Mouse (Mus musculus): ENCODE results near the gene Cstb.

The Cstb gene

GRCm38 (mm10) chr10:78417888-78418287, 7.6 kb upstream of the Cstb start:
- peak; percentile 19 for DNase-seq (ENCODE audit: low read depth)

- no peak for DNase-seq (ENCODE audit: low read depth)
These were observed 6.7 kb upstream of the Cstb start for GRCm38 (mm10) chr10:78418791-78419190.

DNA sequence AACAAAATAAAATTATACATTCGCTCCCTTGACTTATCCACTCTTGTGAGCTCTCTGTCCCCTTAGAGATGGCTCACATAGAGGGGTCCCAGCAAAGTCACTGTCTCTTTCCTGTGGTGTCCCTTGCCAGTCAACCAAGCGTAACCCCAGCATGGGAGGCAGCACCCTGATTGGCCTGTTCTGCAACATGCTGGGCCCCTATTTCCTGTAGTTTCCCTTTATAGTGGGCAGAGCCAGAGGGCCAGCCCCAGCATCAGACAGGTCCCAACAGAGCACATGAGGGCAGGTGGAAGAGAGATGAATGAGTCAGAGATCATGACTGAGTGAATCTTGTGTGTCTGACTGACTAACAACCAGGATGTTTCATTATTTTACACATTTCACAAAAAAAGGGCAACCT, 4.5 kb upstream of the Cstb start:
- DNase-seq (ENCODE audit: low read depth) = peak; percentile 40

DNA sequence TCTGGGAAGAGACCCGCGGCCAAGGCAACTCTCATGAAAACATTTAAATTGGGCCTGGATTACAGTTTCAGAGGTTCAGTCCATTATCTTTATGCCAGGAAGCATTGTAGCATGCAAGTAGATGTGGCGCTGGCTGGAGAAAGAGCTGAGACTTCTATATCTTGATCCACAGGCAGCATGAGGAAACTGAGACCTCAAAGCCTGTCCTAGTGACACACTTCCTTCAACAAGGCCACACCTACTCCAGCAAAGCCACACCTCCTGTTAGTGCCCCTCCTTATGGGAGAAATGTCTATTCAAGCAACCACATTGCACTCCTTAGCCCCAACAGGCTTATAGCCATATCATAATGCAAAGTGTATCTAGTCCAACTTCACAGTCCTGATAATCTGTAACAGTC, 2.9 kb upstream of the Cstb start:
- peak; percentile 74 for DNase-seq (ENCODE audit: low read depth)

- DNase-seq (ENCODE audit: low read depth) = peak; percentile 55
These were observed 757 bp downstream of the Cstb start for GRCm38 (mm10) chr10:78426117-78426735.

DNA sequence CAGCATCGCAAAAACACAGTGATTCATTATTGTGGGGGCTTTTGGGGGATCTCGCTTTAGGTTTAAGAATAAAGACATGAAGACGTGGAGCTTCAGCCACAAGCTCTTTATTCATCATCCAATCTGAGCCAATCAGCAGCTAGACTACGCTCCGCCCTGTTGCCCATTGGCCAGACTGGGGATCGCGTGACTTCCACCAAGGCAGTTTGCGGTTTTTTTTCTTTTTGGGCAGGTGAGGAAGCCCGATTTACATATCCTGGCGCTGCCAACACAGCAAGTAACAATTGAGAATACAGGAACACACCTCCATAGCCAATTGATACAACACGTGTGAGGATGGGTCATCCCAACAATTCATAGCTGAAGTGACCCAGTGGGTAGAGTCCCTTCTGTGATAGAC, 2.6 kb downstream of the Cstb start:
- DNase-seq (ENCODE audit: low read depth) = no peak

- peak; percentile 61 for DNase-seq (ENCODE audit: low read depth)
These were observed 3.7 kb downstream of the Cstb start for GRCm38 (mm10) chr10:78429180-78429579.

GRCm38 (mm10) chr10:78429776-78430175, 4.3 kb downstream of the Cstb start:
- no peak for DNase-seq (ENCODE audit: low read depth)

DNA sequence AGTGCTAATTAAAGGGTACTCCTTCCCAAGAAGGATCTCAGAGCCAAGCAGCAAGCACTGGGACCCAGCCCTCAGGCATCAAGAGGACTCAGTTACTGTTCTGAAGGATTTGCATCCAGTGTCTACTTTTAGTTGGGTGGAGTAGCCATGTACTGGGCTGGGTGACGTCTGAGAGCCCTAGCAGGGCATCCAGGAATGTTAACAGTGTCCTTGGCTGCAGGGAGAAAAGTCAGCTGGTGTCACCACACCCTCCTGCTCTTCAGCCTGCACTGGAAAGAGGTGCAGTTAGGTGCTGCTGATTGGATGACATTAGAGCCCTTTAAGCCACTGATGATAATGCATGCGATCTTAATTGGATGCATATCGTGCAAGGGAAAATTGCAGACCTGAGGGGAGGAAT, 7.4 kb downstream of the Cstb start:
- no peak for DNase-seq (ENCODE audit: low read depth)

GRCm38 (mm10) chr10:78438094-78438493, 12.6 kb downstream of the Cstb start:
- peak; percentile 57 for DNase-seq (ENCODE audit: low read depth)

DNA sequence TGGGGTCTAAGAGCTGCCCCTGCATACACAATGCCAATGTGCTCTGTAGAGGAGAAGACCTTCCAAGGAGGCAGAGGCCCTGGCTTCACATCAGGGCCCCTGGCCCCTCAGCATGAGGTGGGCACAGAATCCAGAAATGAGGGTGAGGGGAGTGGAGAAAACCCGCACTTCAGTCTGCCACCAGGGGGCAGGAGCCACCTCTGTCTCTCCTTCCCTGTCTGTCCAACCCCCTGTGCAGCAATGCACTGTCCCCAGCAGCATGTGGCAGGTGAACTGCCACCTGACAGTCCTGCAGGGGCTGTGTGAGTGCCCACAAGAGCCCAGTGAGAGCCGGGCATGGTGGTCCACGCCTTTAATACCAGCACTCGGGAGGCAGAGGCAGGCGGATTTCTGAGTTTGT, 14.1 kb downstream of the Cstb start:
- peak; percentile 19 for DNase-seq (ENCODE audit: low read depth)

DNA sequence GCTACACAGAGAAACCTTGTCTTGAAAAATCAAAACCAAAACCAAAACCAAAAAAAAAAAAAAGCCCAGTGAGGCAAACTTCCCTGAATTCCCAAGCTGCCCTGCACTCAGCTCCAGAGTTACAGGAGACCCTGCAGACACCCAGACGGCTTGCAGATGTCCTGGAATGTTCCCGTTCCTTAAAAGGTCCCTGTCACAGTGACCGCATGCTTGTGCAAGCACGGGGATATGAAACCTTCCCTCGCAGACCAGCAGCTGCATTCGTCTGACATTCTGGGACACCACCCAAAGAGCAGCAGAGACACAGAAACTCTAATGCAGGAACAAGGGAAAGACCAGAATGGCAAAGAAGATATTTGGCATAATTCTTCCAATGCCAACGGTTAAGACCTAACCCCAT, 14.5 kb downstream of the Cstb start:
- no peak for DNase-seq (ENCODE audit: low read depth)

DNA sequence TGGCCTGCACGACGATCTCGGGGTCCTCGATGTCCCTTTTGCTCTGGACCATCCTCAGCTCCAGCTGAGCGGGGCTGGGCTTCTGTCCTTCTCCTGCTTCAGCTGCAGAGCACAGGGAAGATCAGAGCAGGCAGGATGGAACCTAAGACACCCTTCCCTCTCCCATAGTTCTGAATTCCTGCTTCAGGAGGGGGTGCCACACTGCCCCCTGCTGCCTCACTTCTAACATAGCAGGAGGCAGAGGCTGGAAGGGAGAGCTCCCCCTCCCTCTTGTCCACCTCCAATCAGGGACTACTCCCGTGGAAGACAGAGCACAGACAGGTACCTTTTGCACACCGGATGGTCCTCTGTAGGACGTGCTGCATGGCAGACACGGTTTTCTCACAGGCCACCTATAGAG, 15.3 kb downstream of the Cstb start:
- DNase-seq (ENCODE audit: low read depth) = peak; percentile 32

DNA sequence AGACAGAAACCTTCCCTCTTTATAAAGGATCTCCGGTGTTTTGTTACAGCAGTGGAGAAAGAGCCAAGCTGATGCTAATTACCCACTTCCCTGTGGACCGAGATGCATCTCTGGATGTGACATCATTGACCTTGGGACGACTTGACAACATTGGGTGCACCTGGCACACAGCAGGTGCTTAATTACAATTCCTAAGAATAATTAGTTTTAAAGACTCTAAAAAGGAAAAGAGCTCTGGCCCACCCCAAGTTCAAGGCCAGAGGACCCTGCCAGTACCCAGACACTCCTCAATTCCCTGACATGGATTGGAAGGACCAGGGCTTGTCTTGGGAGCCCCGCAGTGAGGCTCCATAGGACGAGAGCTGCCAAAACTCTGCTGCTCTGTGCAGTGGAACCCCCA, 16.1 kb downstream of the Cstb start:
- DNase-seq (ENCODE audit: low read depth) = no peak

DNA sequence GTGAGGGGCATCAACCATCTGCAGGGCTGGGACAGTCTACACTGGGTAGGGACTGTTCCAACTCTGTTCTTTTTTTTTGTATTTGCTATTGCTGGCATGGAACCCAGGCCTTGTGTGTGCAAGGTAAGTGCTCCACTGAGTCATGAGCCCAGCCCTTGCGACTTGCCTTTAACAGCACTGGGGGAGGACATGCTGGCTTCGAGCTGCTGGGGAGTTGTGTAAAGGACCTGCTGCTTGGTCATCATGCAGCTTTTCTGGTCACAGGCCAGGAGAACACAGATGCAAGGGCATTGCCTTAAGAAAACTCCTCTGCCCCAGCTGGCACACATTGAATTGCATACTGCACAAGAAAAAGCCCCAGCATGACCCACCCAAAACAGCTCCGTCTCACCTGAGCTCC, 16.8 kb downstream of the Cstb start:
- no peak for DNase-seq (ENCODE audit: low read depth)

DNA sequence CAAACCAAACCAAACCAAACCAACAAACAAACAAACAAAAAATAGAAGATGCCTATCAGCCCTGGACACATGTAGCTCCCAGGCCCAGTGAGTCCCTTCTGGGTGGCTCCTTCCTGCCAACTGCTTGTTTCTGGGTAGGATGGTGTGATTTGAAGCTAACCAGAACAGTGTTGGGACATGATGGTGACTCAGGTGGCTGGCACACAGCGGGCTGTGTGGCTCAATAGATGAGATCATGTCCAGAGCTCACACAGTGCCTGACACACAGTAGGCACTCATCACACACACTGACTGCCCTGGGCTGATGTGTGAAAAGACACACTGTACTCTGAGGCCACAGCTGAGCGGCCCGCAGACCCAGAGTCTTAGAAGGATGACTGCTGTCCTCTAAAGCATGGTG, 20.7 kb downstream of the Cstb start:
- DNase-seq (ENCODE audit: low read depth) = peak; percentile 15

DNA sequence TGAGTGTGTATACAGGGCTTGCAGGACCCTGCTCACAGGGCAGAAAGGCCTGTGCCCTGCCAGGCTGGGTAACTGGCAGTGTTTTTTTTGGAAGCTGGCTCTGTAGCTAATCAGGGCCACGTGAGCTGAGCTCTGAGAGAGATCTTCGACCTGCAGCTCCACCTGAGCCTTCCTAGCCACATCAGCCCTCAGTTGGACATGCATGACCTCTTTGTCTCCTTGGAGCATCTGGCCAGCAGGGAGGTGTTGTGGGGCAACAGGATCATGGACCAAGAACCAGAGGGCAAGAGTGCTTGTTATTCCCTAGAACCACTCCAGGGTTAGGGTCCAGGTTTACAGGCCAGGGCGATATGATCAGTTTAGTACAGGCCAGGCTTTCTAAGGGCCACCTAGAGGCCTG, 21.9 kb downstream of the Cstb start:
- DNase-seq (ENCODE audit: low read depth) = no peak

- DNase-seq (ENCODE audit: low read depth) = no peak
These were observed 25.3 kb downstream of the Cstb start for GRCm38 (mm10) chr10:78450761-78451160.

- no peak for DNase-seq (ENCODE audit: low read depth)
These were observed 27.2 kb downstream of the Cstb start for GRCm38 (mm10) chr10:78452641-78453040.

DNA sequence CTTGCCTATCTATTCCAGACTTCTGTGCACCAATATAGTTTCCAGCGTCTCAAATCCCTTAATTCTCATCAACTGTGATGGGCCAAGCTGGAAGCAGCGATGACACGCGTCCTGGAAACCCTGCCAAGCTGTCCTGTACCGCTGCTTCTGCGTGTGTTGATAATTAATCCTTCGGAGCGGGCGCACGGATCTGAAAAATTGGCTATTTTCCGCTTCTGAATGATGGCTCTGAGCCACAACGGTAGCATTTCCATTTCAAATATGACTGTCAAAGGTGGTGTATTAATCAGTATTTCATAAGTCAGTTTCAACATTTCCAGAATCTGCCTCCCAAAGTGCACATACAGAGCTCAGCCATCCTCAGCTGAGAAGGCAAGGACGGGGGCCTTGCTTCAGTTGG, 31.2 kb downstream of the Cstb start:
- no peak for DNase-seq (ENCODE audit: low read depth)

DNA sequence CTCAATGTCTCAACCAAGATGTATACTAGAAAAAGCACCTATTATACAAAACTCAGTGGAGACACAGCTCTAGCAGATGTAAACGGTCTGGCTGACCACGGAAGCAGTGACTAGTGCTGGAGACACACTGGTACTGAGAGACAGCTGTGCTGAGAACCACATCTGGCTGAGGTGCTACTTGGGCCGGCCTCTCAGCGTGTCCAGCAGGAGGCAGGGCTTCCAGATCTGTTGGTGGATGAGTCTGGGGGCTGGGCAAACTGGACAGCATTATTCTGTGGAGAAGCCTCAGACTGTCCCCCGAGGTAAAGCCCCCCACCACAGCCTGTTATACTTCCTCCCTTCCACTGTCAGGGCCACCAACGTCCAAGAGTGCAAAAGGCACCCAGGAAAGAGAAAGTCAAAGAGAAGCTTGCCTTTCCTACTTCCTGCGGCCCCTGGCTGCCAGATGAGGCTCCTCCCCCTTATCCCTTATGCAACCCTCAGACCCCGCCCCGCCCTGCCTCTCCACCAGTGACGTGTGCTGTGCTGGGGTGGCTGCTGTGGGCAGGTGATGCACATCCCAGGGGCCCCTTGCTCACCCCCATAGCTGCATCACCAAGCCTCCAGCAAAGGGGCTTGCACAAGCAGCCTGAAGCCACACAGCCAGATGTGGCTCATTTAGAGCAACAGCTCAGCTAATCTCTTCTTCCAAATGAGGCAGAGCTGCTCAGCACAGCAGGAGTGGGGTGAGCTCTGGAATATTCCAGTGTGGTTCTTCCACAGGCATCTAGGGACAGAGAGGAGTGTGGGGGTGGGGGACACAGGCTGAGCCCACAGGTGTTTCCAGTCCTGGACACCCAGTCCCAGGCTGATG, 32.3 kb downstream of the Cstb start:
- peak; percentile 69 for DNase-seq (ENCODE audit: low read depth)

DNA sequence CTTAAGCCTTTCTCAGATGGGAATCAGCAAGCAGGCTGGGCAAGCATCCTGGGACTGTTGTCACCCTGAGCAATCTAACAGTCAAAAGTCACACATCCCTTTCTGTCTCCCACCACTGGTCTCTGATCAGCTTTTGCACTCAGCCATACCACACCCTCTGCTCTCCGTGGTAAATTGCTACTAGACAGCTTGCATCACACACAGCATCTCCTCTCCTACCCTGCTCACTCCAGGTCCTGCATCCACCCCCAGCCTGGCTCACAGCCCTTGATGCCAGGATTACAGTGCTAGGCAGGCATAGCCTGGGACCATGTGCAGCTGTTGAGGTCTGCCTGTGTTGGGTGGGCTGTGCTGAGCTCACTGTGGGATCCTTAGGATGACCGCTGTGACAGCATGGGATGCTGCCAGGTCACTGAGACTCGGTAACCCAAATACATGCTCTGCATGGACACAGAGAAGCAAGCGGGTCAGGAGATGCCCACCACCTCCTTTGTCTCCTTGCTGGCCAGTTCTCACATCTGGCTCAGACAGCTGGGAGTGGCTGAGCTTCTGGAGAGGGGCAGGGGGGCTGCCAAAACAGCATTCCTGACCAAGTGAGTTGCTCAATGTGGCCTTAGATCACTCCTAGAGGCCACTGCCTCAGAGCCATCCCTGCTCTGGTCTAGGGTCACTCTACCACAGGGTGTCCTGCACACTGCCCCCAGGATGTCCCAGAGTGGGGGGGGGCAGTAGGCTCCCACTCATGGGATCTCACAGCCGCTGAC, 33.1 kb downstream of the Cstb start:
- DNase-seq (ENCODE audit: low read depth) = peak; percentile 12

- peak; percentile 28 for DNase-seq (ENCODE audit: low read depth)
These were observed 35.0 kb downstream of the Cstb start for GRCm38 (mm10) chr10:78460463-78460862.

All from 416B (cell line).